Mouse (Mus musculus) large intestine, adult 2 months (tissue): ENCODE results near the gene Ppt1. TPM values are rescaled to one million over a fixed set of nuclear protein-coding genes. Genes with fewer than 3 reads are reported as not detected.
A peak's percentile ranks its signal among the peaks of the same experiment; 100 is the strongest.

Source experiments
- DNase-seq: peaks from one replicate; pipeline ENCODE4 v3.0.0-alpha.2; 2012; ENCODE audit warnings: low read depth, low spot score
- WGBS: fragments of 180-500 bp; shearing (Covaris S2); methylation state at CpG from one replicate; pipeline ENCODE4 v1.1.7; 2018; 5-methylcytosine and 5-hydroxymethylcytosine counted together
- polyA plus RNA-seq: library from polyadenylated mRNA; depleted of rRNA; stranded (reverse); fragments of >200 nt; gene quantifications from 2 replicates; pipeline ENCODE4 v1.2.3, GENCODE M21; 2012

Gene Ppt1
- polyA plus RNA-seq, 1 experiment: 26.7 TPM

DNA sequence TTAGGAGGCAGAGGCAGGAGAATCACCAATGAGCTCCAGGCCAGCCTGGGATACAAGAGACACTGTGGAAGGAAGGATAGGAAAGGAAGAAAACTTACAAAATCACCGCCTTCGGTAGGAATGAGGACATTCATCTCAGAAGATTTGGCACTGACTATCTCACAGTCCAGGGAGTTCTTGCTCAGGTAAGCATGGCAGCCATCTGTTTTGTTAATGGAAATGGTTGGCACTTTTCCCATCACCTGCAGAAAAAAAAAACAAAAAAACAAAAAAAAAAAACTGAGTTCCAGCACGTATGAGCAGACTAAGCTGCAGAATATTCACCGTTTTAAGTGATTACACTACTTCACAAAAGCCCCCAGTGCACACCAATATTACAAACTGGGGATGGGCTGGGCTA, 25.8 kb downstream of the Ppt1 start:
- no peak for DNase-seq
- WGBS: 87% methylated on average over 4 of the region's 4 CpGs

- DNase-seq: no peak
- WGBS: 36% methylated on average over 1 of the region's 1 CpGs
These were observed 32.0 kb downstream of the Ppt1 start for GRCm38 (mm10) chr4:122868041-122868440.

- DNase-seq: no peak
These were observed 34.0 kb downstream of the Ppt1 start for GRCm38 (mm10) chr4:122870027-122870426.

DNA sequence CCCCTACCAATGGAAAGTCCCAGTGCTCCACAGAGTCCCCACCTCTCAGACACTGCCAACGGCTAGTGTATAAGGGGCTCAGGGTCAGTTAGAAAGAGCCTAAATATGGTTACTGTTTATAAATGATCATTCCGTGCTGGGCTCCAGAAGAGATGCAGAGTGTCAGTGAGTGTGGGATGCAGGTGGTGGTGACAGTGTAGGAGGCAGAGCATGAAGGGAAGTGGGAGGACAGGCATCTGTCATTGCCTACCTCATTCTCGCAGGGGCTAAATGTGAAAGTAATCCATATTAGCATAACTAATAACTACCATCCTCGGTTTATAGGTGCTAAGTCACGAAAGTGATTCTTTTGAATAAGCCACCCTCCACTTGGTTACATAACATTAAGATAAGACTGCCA, 34.7 kb downstream of the Ppt1 start:
- no peak for DNase-seq
- 71% methylated on average over 5 of the region's 5 CpGs for WGBS

GRCm38 (mm10) chr4:122871269-122871668, 35.2 kb downstream of the Ppt1 start:
- 89% methylated on average over 11 of the region's 11 CpGs for WGBS
- no peak for DNase-seq

- 67% methylated on average over 2 of the region's 2 CpGs for WGBS
- DNase-seq: no peak
These were observed 35.9 kb downstream of the Ppt1 start for GRCm38 (mm10) chr4:122871989-122872388.

DNA sequence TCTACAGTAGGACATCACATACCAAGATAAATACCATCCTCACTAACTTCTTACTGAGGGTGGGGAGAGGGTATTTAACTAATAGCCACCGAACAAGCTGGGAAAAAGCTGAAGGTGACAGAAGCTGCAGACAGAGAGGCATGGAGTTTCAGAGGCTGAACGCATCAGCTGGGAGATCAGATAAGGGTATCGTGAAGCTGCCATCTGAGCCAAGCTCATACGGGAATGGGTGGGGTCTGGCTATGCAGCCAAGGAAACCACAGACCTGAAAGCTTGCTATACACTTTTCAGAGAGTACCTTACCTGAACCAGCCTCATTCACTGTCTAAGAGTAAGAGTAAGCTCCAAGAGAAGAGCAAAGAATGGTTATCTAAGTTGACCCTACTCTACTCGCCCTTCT, 37.0 kb downstream of the Ppt1 start:
- no peak for DNase-seq
- 50% methylated on average over 5 of the region's 5 CpGs for WGBS

DNA sequence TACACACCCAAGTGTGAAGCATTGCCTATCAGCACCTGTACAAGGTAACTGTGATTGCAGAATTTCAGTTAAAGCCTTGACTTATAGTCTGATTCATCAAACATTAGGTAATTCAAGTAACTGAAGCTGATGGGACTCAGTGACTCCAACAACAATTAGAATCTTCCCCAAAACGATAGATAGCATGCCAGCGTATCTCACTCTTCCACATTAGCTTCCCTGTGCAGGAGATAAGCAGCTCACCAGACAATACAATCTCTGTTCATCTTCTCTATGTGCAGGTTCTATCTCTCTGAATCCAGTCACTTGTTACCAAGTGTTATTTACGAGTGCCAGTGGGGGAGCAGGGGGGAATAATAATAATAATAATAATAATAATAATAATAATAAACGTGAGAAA, 37.5 kb downstream of the Ppt1 start:
- 69% methylated on average over 4 of the region's 4 CpGs for WGBS
- no peak for DNase-seq

DNA sequence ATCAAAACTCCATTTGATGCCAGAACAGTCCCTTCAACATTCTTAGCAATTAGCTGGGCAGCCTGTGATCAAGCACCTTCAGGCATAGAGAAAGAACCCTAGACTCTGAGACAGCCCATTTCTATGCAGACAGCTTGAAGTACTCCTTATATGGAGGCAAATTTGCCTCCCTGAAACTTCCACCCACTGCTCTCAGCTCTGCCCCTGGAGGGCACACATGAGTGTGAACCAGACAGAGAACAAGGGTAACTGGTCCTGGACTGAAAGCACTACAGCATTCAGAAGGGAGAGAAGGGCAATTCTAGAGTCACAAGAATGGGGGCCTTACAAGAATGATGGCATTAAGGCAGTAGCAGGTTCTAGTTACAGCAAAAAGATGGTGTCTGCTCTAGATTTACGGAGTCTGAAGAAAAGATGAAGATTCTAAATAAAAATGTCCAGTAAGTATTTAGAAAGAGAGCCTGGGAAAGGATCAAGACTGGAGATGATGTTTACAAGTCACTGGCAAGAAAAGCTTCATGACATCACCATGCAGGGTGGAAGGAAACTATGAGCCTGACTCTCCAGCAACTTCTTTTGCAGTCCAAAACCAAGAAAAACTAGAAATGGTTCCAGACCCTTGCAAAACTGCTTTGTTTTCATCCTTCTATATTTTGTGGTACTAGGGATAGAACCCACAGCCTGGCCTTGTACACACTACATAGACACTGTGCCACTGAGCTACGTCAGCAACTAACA, 42.5 kb downstream of the Ppt1 start:
- WGBS: 60% methylated on average over 2 of the region's 2 CpGs
- no peak for DNase-seq

DNA sequence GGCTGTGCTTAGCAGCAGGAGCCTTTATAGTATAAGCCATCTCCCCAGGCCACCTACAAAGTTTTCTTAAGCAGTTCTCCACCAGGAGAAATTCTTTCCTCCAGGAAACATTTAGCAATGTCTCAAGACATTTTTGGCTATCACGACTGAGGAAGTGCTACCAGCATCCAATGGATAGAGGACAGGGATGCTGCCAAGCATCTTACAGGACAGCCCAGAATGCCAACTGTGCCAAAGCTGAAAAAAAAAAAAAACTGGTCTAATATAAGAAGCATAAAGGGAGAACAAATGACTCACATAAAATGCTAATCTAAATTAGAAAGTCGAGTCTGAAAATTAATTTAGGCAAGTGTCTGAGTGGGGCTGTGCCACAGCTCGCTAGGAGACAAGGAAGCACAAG, 46.5 kb downstream of the Ppt1 start:
- WGBS: 47% methylated on average over 3 of the region's 3 CpGs
- no peak for DNase-seq

DNA sequence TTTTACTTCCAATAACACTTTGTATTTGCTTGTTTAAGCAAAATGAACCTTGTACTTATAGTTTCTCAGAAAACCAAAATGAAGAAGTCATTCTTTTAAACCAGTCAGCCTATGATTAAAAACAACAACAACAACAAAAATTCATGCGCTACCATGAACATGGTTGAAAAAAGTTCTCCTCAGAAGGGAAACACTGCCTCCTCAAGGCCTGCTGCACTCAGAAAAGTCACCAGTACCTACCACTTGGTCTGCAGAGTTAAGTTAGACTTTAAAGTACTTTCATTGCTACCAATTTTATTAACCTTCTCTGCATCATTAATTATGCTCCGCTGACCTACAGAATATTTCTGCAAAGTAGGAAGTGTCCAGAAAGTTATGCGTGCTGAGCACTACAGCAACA, 47.3 kb downstream of the Ppt1 start:
- DNase-seq: no peak
- 62% methylated on average over 3 of the region's 3 CpGs for WGBS

- no peak for DNase-seq
- WGBS: 25% methylated on average over 2 of the region's 2 CpGs
These were observed 48.0 kb downstream of the Ppt1 start for GRCm38 (mm10) chr4:122884051-122884450.

- no peak for DNase-seq
These were observed 48.7 kb downstream of the Ppt1 start for GRCm38 (mm10) chr4:122884481-122885340.

GRCm38 (mm10) chr4:122885768-122886578, 49.9 kb downstream of the Ppt1 start, which contains the start of gene Cap1:
Gene Cap1 (minus strand): TSS chr4:122886056.
- WGBS: under 1% methylated on average over 49 of the region's 49 CpGs
- peak; percentile 99 for DNase-seq

More at GRCm38 (mm10) chr4:122884481-122885340, 48.7 kb downstream of the Ppt1 start:
- 3% methylated on average over 12 of the region's 12 CpGs for WGBS

DNA sequence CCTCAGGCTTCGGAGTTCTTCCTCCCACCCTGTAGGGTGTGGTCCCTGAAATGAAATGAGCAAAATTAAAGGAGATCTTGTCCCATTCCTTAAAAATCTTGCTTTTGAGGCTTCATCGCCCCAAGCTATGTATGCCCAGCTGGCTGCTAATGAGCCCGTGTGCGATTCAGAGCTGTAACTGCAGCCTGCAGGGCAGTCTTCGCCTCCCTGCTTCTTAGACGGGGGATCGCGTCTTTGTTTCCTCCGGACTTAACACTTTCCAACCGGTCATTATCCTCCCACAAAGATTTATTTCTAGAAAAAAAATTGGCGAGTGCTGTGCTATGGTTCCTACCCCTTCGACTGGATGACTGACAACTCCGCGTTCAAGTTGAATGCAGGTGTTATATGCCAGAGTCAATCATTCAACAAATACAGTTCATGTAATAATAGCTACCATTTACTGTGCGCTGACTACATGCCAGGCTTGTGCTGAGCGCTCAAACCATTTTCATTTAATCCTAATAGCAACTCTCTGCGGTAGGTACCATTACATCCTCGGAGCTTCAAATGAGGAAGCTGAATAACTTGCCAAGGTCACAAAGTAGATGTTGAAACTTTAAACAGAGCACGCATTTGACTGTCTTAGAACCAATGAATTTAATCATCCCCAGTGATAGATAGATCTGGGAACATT, 50.7 kb downstream of the Ppt1 start:
- DNase-seq: no peak
- WGBS: under 1% methylated on average over 19 of the region's 19 CpGs

GRCm38 (mm10) chr4:122887336-122887735, 51.3 kb downstream of the Ppt1 start:
- no peak for DNase-seq
- WGBS: 36% methylated on average over 2 of the region's 2 CpGs

- no peak for DNase-seq
- 34% methylated on average over 3 of the region's 3 CpGs for WGBS
These were observed 54.9 kb downstream of the Ppt1 start for GRCm38 (mm10) chr4:122890881-122891481.

GRCm38 (mm10) chr4:122891597-122891996, 55.6 kb downstream of the Ppt1 start:
- no peak for DNase-seq
- 24% methylated on average over 1 of the region's 1 CpGs for WGBS

DNA sequence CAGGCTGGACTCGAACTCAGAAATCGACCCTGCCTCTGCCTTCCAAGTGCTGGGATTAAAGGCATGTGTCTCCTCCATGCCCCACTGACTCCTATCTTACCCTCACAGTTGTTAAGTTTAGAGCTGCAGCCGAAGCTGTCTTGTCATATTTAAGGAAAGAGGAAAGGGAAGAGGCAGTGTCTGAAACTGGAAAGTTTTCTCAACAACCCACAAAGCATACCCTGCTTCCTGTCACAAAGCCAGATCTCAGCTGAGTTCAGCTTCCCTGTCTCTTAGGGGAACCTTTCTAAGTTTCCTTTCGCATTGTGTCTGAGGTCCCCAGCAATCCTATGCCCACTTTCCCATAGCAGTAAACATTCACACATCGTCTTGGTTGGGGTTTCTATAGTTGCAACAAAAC, 56.1 kb downstream of the Ppt1 start:
- WGBS: 71% methylated on average over 5 of the region's 5 CpGs
- DNase-seq: no peak
